Mouse (Mus musculus) brain, embryonic 14.5 days (tissue): ENCODE measurements at regions not wholly inside any gene's neighbourhood (a gene's known extent, or its start where the extent isn't known, plus 50 kb on each side); places are given as distances from the start of the nearest gene placed in this dataset.

Source experiments
- DNase-seq: peaks from one replicate; pipeline ENCODE4 v3.0.0-alpha.2; 2011; ENCODE audit warnings: low read depth
- CTCF ChIP-seq: fragments of 200-500 bp; IDR thresholded peaks from 2 replicates; pipeline ENCODE4 v1.5.1; 2012; ENCODE audit warnings: inconsistent platforms, mild to moderate bottlenecking, moderate library complexity, borderline replicate concordance; ENCODE audit not compliant: insufficient read depth, insufficient read length; ENCODE audit errors: extremely low read depth
- POLR2A ChIP-seq: fragments of 200-500 bp; IDR thresholded peaks from 2 replicates; pipeline ENCODE4 v1.6.1; 2012; ENCODE audit warnings: mild to moderate bottlenecking, inconsistent platforms, borderline replicate concordance; ENCODE audit not compliant: poor library complexity, insufficient read depth, insufficient read length, severe bottlenecking; ENCODE audit errors: extremely low read depth

DNA sequence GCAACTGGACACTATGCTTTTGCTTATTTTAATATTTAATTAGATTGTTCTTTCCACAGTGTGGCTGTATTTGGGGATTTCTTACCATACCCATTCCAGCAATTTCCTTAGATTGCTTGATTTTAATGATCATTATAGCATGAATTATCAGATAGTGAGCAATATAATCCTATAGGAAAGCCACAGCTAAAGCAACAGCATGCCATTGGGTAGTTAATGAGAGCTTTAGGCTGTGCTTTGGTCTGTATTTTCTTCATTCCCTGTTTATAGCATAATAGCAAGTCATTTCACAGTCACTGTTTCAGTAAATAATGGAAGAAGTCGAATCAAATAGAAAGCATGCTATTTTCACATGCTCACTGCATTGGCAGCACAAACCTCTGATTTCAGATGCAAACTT is 49.9 kb upstream of the Htr1f start:
- DNase-seq: no peak
- TF ChIP-seq POLR2A: no peak
- TF ChIP-seq CTCF: no peak
